Mouse (Mus musculus): ENCODE measurements around the gene Ift81.

The Ift81 gene

DNA sequence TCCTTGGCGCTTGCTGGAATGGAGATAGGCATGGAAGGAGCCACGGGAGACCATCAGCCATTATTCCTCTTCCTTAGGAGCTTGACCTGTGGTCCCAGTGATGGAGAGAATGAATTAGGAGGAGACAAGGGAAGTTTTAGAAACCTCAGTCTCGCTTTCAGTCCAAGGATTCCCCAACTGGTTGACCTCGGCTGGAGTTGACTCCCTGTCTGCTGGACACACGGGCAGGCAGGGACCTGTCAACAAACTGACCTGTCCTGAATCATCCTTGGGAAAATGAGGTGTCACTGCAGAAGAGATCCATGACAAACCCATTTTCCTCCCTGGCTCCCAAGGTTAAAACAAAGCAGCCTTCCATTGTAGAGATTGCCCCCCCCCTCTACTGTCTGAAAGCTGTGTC is 97.4 kb downstream of the Ift81 start:
- DNase-seq (ENCODE audit: low read depth, low spot score), result no peak

DNA sequence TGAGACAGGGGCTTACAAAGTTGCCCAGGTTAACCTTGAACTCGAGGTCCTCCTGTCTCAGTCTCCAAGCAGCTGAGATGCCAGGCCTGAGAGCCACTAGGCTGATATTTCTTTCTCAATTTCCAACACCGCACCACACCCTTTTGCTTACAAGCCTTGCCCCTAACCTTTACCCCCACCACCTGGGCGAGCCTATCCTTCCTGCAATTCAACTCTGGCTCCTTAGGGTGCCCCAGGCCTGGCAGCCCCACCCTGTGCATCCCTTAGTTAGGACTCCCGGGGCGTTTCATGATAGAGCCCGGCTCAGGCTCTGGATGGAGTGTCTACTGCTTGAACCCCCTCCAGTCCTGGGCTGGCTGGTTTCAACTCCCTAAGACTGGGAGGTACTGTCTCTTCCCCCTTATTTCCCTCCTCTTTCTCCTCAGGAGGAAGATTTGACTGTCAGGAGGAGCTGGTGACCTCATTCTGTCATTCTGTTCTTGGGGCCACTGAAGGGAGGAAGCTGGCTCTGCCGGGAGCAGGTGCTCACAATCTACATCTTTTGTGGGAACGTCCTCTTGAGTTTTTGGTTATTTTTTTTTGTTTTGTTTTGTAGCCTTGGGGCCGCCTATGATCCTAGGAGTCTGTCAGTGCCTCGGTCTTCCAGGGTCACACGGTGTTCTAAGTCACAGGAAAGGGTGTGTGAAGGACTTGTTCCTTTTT is 98.1 kb downstream of the Ift81 start:
- DNase-seq (ENCODE audit: low read depth, low spot score), result no peak

DNA sequence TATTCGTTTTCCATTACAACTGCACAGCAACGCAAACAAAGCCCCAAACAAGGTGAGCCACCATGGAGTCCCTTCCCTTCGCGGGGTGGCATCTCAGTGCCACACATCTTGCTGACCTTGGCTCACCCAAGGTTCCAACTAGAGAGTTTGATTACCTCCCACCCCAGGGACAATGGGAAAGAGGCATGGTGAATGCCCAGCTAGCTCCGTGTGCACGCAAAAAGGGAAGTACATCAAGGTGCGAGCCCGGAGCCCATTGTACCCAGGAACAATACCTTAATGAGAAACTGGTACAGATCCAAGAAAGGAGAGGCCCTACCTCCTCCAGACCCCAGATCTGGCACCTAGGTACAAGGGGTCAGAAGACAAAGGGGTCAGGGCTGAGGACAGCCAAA is 100.2 kb downstream of the Ift81 start:
- no peak for DNase-seq (ENCODE audit: low read depth, low spot score)

DNA sequence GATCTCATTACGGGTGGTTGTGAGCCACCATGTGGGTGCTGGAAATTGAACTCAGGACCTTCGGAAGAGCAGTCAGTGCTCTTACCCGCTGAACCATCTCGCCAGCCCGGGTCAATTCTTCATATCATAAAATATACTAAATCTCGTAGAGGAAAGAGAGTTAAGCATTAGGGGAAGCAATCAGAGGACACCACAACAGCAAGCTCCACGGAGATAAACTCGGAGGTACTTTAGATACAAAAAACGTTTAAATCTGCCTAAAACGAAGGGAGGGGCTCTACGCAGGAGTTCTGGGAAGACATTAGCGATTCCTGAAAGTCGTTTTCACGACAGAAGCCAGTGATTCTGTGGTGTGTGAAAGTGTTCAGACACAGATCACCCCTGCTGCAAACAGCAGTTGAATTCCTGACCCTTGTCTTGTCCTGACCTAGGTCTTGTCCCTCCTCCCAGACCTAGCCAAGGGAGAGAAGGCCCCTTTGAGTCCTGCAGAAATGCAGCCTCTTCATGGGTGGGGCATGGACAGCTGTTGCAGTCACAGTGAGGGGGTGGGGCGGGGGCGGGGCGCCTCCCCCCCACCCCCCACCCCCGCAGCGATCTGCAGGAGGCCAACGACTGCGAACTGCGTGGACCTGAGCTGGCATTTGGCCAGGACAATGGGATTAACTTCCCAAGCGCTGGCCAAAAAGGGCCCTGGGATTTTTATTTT is 100.7 kb downstream of the Ift81 start:
- peak; percentile 59 for DNase-seq (ENCODE audit: low read depth, low spot score)

DNA sequence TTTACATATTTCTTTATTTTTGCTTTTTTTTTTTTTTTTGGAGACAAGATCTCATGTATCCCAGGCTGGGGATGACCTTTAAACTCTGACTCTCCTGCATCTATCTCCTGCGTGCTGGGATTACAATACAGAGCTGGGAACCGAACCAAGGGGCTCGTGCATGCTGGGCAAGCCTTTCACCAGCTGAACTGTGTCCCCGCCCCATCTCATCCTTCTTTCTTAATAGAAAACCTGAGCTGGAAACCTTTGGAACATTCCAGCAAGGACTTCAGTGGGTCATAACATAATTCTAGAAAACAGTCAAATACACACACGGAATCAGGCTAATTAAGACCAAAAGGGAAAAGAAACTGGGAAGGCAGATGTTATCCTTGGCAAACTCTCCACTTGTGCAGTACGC is 102.3 kb downstream of the Ift81 start:
- no peak for DNase-seq (ENCODE audit: low read depth, low spot score)

DNA sequence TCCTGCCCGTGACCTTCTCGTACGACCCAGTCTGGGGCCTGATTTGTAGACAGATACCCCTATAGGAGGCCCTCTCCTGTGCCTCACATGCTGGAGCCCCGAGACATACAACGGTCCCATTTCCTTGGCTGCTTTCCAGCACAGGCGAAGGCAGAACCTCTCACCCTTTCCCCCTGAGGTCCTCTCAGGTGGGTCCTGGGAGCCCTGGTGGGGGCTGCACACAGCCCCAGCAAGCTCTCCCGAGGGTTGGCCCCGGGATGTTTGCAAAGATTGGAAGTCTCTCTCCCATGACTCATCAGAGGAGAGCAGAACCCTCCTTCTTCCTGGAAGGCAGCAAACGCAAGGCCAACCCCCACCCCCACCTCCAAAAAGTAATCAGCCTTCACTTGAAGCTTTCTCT is 102.9 kb downstream of the Ift81 start:
- peak; percentile 53 for DNase-seq (ENCODE audit: low read depth, low spot score)

DNA sequence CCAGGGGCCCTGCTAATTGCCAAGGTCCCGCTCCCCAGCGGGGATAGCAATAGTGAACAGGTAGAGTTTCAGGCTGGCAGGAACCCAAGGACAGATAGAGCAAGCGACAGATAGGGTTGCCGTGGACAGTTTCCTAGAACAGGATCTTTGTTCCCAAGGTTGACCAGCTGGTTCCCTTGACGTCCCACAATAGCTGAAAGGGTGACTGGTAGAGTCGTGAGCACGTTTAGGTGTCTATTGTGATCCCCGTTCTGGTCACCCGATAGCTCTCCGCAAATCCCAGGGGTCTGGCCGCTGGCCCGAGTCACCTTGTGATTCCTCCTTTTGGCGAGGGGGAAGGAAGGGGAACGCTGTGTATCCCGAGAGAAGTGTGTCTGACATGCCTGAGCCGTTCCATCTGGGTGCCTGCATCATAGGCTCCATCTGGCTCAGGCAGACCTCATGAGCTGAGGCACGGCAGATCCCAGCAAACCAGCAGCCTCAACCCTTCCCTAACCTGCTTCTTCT is 103.6 kb downstream of the Ift81 start:
- peak; percentile 36 for DNase-seq (ENCODE audit: low read depth, low spot score)

DNA sequence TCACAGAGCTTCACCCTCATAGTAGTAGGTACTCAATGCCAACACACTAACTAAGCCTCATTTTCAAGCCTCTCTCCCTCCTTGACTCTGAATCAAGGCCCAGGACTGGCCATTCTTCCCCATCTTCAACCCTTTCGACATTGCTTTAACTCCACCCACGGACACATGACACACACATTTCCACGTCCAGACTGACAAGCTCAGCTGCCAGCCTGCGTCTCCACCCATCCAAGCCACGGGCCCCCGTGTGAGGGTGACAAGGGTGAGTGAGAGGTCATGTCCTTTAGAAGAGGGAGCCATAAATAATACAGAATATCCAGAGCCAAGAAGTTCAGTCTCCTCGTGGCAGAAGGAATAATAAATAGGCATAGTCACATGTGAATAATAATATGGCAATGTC is 104.7 kb downstream of the Ift81 start:
- no peak for DNase-seq (ENCODE audit: low read depth, low spot score)

DNA sequence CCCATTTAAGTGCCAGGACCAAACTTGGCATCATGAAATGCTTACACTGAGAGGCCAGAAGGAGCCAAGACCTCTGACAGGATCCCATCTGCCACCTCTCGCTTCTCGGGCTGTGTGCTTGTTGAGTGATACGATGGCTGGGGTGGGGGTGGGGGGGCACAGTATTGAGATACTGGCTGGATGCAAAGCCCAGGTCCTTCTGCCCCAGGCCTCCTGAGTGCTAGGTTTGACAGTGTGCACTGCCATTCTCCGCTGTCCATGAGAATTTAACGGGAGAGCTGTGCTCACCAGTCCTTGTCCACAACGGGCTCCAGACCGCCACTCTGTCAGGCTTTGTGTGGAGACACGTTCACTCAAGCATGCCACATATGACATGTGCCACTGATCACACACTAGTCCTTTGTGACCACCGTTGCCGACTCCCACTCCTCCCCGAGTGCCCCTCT is 105.4 kb downstream of the Ift81 start:
- no peak for DNase-seq (ENCODE audit: low read depth, low spot score)

DNA sequence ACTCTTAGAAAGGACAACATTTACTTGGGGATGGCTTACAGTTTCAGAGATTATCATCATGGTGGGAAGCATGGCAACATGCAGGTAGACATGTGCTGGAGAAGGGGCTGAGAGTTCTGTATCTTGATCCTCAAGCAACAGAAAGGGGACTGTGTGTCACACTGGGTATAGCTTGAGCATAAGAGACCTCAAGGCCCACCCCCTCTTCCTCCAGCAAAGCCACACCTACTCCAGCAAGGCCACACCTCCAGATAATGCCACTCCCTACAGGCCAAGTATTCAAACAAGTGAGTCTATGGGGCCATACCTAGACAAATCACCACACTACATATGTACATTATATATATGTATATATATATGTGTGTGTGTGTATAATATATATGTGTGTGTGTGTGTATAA is 106.9 kb downstream of the Ift81 start:
- DNase-seq (ENCODE audit: low read depth, low spot score), result peak; percentile 69

DNA sequence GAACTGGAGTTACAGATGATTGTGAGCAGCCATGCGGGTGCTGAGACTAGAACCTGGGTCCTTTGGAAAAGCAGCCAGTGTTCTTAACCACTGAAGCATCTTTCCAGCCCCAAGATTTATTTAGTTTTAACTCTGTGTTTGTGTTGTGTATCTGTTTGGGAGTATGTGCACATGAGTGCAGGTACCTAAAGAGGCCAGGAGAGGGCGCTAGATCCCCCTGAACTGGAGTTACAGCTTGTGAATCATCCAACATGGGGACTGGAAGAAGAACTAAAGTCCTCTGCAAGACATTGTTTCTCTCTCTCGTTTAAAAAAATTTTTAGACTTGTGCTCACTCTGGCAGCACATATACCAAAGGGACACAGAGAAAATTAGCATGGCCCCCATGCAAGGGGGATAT is 107.9 kb downstream of the Ift81 start:
- peak; percentile 57 for DNase-seq (ENCODE audit: low read depth, low spot score)

DNA sequence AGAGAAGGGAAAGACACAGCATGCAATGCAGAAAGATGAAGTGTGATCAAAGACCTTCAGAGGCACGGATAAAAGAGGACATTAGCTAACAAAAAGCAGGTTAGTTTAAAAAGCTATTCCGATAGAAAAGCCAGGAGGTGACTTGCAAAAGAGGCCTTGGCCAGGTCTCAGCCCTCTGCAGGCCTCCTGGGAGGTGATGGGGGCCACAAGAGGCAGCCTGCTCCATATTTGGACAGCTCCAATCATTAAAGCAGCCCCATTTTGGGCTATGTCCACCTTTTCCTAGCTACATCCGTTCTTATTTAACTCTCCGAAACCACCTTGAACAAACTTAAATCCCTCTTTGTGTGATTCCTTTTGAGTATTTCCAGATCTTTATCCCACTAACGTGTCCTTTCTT is 108.8 kb downstream of the Ift81 start:
- no peak for DNase-seq (ENCODE audit: low read depth, low spot score)

DNA sequence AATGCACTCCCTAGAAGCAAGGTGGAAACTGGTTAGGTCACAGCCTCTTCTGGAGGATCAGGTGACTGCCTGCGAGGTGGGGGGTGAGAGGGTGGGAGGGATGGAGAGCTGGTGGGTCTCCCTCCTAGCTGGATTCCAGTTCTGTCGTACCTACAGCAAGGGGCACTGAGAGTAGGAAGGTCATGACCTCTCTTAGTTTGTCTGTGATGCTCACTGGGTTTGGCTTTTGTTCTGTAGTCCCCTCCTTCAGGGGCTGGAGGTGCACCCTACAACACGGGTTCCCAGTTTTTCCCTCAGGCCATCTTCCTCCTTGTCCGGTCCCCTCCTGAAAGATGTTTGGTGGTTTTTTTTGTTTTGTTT is 110.6 kb downstream of the Ift81 start:
- DNase-seq (ENCODE audit: low read depth, low spot score), result peak; percentile 71

DNA sequence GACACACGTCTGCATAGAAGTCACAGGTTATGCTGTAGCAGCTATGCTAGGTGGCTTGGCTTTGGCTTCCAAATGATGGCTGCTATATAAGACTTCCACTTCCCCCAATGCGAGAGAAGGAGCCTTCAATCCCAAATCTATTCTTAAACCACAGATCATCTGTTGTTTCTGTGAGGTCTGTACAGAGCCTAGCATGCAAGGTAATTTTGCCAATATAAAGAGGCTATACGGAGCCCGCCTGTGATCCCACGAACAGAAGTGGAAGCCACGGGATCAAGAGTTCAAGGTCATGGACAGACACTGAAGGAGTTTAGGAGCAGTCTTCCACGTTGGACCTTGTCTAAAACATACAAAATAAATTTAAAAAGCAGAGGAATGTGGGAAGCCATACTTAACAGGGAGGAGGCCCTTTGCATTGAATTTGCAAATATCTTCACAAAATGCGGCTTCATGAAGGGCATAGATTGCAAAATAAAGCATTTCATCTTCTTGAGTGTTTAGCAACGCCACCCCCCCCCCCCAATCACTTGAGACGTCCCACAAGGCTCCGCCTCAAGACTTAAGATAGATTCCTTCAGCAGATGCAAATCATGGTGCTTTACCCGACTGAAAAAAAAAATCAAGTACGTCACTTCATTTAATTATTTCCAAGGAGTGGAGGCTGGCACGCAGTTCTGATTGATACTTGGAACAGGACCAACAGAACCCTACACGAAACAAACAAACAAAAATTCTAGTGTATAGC is 111.1 kb downstream of the Ift81 start:
- peak; percentile 76 for DNase-seq (ENCODE audit: low read depth, low spot score)

DNA sequence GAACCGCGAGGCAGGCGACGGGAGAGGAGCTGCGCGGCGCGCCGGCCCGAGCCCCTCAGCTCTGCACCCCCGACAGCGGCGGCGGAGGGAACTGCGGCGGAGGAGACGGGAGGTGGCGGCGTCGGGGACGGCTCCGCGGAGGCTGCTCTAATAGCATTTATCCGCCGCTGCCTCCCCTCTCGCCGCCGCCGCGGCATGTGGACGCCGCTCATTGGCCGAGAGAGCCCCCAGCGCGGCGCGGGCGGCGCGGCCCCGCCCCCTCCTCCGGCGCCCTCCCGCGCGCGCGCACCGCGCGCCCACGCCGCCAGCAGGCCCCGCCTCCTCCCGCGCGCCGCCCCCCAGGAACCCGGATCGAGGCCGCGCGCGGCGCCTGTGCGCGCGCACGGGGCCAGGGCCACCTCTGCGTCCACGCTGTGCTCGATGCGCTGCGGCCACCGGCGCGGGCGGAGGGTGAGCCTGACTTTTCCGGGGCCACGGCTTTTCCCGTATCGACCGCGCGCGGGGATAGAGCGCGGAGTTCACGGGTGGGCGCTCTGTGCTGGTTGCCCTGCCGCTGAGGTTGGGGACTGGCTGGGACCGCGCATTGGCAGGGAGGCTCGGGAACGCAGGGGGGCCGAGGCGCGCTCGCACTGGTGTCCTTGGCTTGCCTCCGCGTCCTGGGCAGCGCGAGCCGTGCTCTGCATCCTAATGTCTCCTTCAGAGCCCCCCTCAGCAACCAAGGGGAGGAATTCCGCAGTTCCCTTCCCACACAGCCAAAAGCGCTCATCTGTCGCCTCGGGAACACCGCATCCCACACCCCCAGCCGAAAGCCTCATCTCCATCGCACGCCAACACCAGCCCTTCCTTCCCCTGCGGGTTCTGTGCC is 112.0 kb downstream of the Ift81 start, which contains the start of gene Atp2a2:
Atp2a2 (minus strand) TSS at position 149 of the 865 bp plus-strand sequence.
- peak; percentile 84 for DNase-seq (ENCODE audit: low read depth, low spot score)

DNA sequence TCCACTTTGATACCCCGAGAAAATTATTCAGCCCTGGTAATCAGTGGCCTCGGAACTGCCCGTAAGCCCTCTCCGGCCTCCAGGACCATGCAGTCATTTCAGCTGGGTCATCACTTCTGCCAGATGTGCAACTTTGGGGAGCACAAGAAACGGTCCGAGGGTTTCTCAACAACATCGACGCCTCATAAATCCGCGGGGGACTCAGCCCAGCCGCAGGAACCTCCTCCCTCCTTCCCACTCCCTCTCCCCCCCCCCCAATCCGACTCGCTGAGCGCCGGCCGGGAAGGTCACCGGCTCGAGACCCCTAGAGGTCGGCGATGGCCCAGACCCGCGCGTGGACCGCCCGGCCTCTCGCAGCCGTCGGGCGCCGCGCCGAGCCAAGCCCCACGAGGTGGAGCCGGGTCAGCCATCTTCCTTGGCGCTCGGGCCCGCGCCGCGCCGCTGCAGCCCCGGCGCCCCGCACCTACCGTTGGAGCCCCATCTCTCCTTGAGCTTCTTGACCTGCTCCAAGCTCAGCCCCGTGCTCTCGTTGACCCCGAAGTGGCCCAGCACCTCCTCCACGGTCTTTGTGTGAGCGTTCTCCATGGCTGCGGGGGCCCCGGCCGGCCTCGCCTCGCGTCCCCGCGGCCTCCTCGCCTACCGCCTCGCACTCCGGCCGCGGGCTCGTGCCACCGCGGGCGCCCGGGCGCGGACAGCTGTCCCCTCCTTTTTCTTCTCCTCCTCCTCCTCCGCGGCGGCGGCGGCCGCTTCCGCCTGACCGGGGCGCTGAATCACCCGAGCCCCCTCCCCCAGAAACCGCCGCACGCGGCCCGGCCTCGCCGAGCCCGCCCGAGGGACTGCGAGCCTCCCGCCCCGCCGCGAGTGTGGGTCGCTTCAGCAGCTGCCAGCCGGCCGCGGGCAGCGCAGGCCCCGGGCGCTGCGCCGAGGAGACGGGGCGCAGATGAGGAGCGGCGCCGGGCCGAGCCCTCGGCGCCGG is 112.9 kb downstream of the Ift81 start:
- DNase-seq (ENCODE audit: low read depth, low spot score), result peak; percentile 61

DNA sequence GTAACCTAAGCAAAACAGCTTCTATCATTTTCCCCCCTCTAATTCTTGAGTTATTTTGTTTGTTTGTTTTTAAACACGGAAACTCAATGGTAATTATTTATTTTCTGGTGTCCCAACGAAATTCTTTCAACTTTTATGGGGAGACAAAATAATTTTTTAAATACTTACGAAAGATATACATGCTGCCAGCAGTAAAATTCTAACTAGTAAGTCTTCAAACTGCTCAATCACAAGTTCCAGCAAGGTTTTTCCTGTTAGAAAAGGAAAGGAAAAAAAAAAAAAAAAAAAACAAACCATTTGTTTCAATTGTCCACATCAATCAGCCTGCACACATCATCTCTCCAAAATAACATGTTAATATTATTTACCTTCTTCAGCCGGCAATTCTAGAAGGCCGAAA is 113.8 kb downstream of the Ift81 start:
- no peak for DNase-seq (ENCODE audit: low read depth, low spot score)
